Mouse (Mus musculus) midbrain, embryonic 16.5 days (tissue): ENCODE results near the gene Olfr1423. TPM values are rescaled to one million over a fixed set of nuclear protein-coding genes. Genes with fewer than 3 reads are reported as not detected.
"Not testable (repeated sequence)": the region's sequence is repeated elsewhere in the genome, so short reads cannot be mapped to it uniquely, and the experiment has no call there.

ENCODE experiments used
- ATAC-seq: fragments of 200-750 bp; cut with Nextera tagmentation; 2 replicates; pipeline ENCODE4 v1.8.0; 2017; ENCODE audit warnings: moderate TSS enrichment
- H3K27ac ChIP-seq: fragments of 300-500 bp; sonication (generic); 2 replicates; pipeline ENCODE4 v1.5.1; 2014; ENCODE audit warnings: mild to moderate bottlenecking, low read length, mixed read lengths
- H3K27me3 ChIP-seq: fragments of 300-500 bp; sonication (generic); 2 replicates; pipeline ENCODE4 v1.6.1; 2014; ENCODE audit warnings: low read depth, low read length, mixed read lengths; ENCODE audit not compliant: control insufficient read depth, insufficient read depth
- H3K36me3 ChIP-seq: fragments of 300-500 bp; sonication (generic); 2 replicates; pipeline ENCODE4 v1.6.1; 2014; ENCODE audit warnings: mild to moderate bottlenecking, low read length, moderate library complexity, mixed read lengths; ENCODE audit not compliant: control insufficient read depth, insufficient read depth
- H3K4me1 ChIP-seq: fragments of 300-500 bp; sonication (generic); 2 replicates; pipeline ENCODE4 v1.6.1; 2014; ENCODE audit warnings: mild to moderate bottlenecking, low read length, mixed read lengths; ENCODE audit not compliant: control insufficient read depth, insufficient read depth
- H3K4me2 ChIP-seq: fragments of 300-500 bp; sonication (generic); 2 replicates; pipeline ENCODE4 v1.6.1; 2014; ENCODE audit warnings: mild to moderate bottlenecking, low read length, mixed read lengths
- H3K4me3 ChIP-seq: fragments of 300-500 bp; sonication (generic); 2 replicates; pipeline ENCODE4 v1.5.1; 2014; ENCODE audit warnings: low read depth, mild to moderate bottlenecking, low read length, moderate library complexity, mixed read lengths
- H3K9ac ChIP-seq: fragments of 300-500 bp; sonication (generic); 2 replicates; pipeline ENCODE4 v1.6.1; 2014; ENCODE audit warnings: low read depth, low read length, mixed read lengths
- H3K9me3 ChIP-seq: fragments of 300-500 bp; sonication (generic); replicated peaks from 2 replicates; pipeline ENCODE4 v1.6.1; 2014; ENCODE audit warnings: mild to moderate bottlenecking, low read length, mixed read lengths; ENCODE audit not compliant: control insufficient read depth, poor library complexity, severe bottlenecking
- WGBS: fragments of 180-500 bp; shearing (Covaris S2); extraction: QIAGEN DNeasy Blood & Tissue Kit; methylation state at CpG from one replicate; pipeline ENCODE4 v1.1.7; 2014; 5-methylcytosine and 5-hydroxymethylcytosine counted together
- polyA plus RNA-seq: library from polyadenylated mRNA; unstranded; fragments of >200 nt; fragmentation: Nextera tagmentation; extraction: Ambion mirVana; gene quantifications from 2 replicates; pipeline ENCODE4 v1.2.1, GENCODE M21; 2015

Gene Olfr1423
- not detected in 2 replicates for polyA plus RNA-seq

DNA sequence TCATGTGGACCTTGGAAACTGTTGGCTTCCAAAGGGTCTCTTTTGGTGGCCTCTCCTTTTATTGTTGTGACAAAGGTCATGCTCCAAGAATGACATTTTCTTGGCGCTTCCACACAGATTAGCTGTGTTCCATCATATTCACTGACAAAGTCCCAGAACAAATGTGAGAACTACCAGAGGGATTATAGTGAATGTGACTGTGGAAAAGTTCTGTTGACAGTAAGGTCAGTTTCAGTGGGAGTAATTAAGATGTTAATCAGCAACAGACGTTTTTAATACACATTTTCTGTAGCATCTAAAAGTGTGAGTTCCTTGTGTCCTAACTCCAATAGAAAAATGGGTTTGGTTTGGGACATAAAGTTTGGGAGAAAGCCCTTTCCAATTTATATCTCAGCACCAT, at the start of gene Olfr1423:
TSS of gene Olfr1423 (minus strand) at position 101 of the 400 bp plus-strand sequence.
- H3K36me3 ChIP-seq, result no peaks in the 10 kb centered on the region
- no peak within 1 kb of the TSS for H3K27ac ChIP-seq
- no peak within 1 kb of the TSS for H3K4me2 ChIP-seq
- no peak for ATAC-seq
- no peaks in the 10 kb centered on the region for H3K27me3 ChIP-seq
- no peak within 1 kb of the TSS for H3K4me3 ChIP-seq
- no peaks in the 10 kb centered on the region for H3K4me1 ChIP-seq
- H3K9ac ChIP-seq, result no peak within 1 kb of the TSS
- 65% methylated on average over 2 of the region's 2 CpGs for WGBS
- H3K9me3 ChIP-seq, result no peaks in the 10 kb centered on the region

DNA sequence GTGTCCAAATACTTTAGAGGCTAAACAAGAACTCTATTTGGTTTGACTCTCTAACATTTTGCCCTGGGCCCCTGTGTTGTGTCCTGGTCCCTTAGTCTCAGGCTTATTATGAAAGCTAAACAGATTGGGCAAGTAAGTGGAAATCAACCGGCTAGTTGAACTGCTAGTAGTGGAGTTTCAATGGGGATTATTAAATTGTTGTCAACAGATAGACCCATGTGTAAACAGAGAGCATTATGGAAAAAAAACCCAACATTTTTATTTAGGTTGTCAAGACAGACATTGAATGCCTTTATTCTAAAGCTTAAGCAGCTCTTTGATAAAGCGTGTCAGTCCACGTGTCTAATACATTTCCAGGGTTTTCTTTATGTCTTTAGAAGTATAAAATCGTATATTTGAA, 36.5 kb upstream of the Olfr1423 start, which contains the start of gene Olfr1425:
TSS of gene Olfr1425 (minus strand) at position 101 of the 400 bp plus-strand sequence.
- not testable (repeated sequence) for H3K4me2 ChIP-seq, H3K9ac ChIP-seq, H3K4me1 ChIP-seq, H3K4me3 ChIP-seq, H3K36me3 ChIP-seq, H3K27me3 ChIP-seq, ATAC-seq, H3K9me3 ChIP-seq, H3K27ac ChIP-seq
- 80% methylated on average over 4 of the region's 4 CpGs for WGBS

DNA sequence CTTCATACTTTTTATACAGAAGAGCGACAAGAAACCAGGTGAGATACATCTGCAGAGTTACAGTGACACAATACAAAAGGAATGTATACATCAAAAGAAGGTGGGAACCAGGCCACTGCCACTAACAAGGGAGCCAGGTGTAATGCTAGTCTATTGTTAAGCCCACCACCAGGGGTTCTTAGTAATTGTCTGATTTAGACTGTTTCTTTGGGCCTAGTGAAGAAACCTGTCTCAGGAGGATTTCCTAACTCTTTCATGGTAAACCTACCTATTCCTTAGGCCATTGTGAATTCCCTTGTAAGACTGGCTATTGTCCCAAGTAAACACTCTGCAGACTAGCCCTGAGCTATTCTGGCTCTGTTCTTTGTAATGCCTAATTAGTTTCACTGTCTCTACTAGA, 28.4 kb upstream of the Olfr1423 start:
- not testable (repeated sequence) for H3K36me3 ChIP-seq, H3K4me2 ChIP-seq, H3K27me3 ChIP-seq, H3K27ac ChIP-seq, H3K4me1 ChIP-seq, ATAC-seq, H3K9me3 ChIP-seq, H3K9ac ChIP-seq, H3K4me3 ChIP-seq
- WGBS, result 81% methylated on average over 1 of the region's 1 CpGs

DNA sequence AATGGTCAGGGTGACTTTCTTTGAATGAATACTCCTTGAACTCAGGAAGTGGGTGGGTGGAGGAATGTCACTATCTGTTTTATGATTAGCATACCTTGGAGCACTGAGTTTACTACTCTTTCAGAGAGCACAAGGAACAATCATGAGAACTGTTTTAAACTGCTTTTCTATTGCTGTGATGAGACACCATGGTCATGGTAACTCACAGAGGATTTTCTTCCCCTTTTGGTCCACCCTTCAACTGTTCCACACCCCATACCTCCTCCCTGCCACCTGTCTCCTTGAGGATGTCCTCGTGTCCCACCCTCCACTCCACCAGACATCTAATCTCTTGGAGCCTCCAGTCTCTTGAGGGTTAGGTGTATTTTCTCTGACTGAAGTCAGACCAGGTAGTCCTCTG, 26.7 kb upstream of the Olfr1423 start:
- H3K4me2 ChIP-seq, H3K4me1 ChIP-seq, H3K36me3 ChIP-seq, H3K9me3 ChIP-seq, H3K27me3 ChIP-seq, H3K4me3 ChIP-seq, ATAC-seq, H3K9ac ChIP-seq, H3K27ac ChIP-seq: not testable (repeated sequence)
- 64% methylated on average over 1 of the region's 1 CpGs for WGBS

DNA sequence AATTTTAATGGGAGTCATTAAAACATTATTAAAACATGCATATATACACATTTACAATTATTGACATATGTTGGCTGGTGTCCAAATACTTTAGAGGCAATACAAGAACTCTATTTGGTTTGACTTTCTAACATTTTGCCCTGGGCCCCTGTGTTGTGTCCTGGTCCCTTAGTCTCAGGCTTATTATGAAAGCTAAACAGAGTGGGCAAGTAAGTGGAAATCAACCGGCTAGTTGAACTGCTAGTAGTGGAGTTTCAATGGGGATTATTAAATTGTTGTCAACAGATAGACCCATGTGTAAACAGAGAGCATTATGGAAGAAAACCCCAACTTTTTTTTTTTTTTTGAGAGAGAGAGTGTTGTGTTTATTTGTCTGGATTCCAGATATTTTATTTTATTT, 21.5 kb upstream of the Olfr1423 start, which contains the start of gene Olfr1424:
TSS of gene Olfr1424 (minus strand) at position 101 of the 400 bp plus-strand sequence.
- not testable (repeated sequence) for H3K4me3 ChIP-seq, H3K27ac ChIP-seq, H3K4me1 ChIP-seq, H3K36me3 ChIP-seq, H3K27me3 ChIP-seq, H3K4me2 ChIP-seq, H3K9me3 ChIP-seq, H3K9ac ChIP-seq, ATAC-seq
- 97% methylated on average over 1 of the region's 1 CpGs for WGBS

DNA sequence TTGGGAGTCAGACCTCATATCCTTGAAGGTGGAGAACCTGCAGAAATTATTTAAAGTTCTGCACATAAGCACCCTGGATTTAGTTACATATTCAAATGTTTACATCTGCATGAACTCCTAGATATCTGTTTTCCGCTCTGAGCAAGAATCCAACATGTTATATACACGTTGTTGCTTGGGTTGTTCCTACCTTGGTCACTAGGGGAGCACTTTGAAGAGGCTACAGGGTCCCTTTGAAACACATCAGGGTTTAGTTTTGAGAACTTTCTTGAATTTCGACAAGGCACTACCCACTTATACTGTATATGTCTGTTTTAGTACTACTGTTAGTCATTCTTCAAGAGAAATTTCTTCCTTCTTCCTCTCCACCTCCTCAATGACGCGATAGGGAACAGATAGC, 2.0 kb upstream of the Olfr1423 start:
- ATAC-seq, result no peak
- WGBS, result 92% methylated on average over 5 of the region's 5 CpGs
- Histone ChIP-seq H3K4me3 (no peak overlapping the region), H3K27ac (no peak overlapping the region), H3K4me2 (no peak overlapping the region), H3K9me3 (no peaks in the 10 kb centered on the region), H3K4me1 (no peaks in the 10 kb centered on the region), H3K9ac (no peak overlapping the region), H3K27me3 (no peaks in the 10 kb centered on the region), H3K36me3 (no peaks in the 10 kb centered on the region)

DNA sequence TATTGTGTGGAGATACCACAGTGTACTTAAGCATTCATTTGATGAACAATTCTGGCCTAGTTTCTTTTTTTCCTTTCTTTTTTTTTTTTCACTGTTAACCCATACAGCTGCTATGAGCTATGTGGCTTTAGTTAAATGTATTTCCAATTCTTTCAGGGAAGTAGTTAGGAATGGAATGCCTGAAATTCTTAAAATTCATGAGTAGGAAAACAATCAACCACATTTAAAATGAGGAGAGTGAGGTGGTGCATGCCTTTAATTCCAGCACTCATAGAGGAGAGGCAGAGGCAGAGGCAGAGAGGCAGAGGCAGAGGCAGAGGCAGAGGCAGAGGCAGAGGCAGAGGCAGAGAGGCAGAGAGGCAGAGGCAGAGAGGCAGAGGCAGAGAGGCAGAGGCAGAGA, 3.4 kb downstream of the Olfr1423 start:
- H3K27me3 ChIP-seq, result no peaks in the 10 kb centered on the region
- no peak overlapping the region for H3K9ac ChIP-seq
- no peaks in the 10 kb centered on the region for H3K9me3 ChIP-seq
- no peak overlapping the region for H3K4me3 ChIP-seq
- no peaks in the 10 kb centered on the region for H3K36me3 ChIP-seq
- no peak for ATAC-seq
- H3K4me1 ChIP-seq, result no peaks in the 10 kb centered on the region
- no peak overlapping the region for H3K4me2 ChIP-seq
- no peak overlapping the region for H3K27ac ChIP-seq

DNA sequence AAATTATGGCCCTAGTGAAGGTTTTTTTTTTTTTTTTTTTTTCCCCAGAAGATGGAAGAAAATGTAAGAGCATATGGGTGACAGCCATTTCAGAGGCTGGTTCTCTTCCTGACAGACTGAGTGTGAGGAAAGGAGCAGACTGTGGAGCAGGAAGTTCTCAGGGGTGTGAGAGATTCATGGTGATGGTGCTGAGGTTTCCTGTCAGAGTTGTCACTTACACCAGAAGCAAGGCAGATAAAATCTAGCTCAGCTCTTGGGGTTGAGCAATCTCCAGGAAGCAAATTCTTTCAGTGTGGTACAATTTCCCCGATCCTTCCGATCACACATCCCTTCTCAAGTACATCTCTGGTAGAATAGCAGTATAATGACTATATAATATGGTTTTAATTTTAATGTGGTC, 14.5 kb downstream of the Olfr1423 start:
- H3K4me2 ChIP-seq, result no peak overlapping the region
- ATAC-seq, result no peak
- no peak overlapping the region for H3K27ac ChIP-seq
- no peak overlapping the region for H3K9ac ChIP-seq
- WGBS, result 97% methylated on average over 2 of the region's 2 CpGs
- H3K36me3 ChIP-seq, result no peaks in the 10 kb centered on the region
- no peaks in the 10 kb centered on the region for H3K4me1 ChIP-seq
- H3K9me3 ChIP-seq, result no peaks in the 10 kb centered on the region
- no peak overlapping the region for H3K4me3 ChIP-seq
- H3K27me3 ChIP-seq, result no peaks in the 10 kb centered on the region

DNA sequence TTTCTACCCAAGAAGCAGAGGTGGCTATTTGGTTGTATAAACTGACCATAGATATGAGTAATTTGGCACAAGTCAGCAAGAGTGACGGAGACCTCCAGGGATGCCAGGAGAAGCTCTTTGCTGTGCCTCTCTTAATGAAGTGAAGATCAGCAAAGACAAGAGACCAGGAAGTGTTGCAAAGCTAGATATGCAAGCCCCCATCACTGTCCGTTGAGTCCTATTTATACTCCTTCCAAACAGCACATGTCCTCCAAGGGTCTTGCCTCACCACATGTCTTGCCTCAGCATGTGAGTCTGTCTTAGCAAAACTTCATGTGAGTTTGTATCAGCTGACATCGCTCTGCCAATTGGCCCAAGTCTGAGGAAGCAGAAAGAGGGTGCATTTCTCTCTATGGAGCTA, 15.8 kb downstream of the Olfr1423 start:
- 89% methylated on average over 3 of the region's 3 CpGs for WGBS
- ATAC-seq, result no peak
- H3K27me3 ChIP-seq, result no peaks in the 10 kb centered on the region

DNA sequence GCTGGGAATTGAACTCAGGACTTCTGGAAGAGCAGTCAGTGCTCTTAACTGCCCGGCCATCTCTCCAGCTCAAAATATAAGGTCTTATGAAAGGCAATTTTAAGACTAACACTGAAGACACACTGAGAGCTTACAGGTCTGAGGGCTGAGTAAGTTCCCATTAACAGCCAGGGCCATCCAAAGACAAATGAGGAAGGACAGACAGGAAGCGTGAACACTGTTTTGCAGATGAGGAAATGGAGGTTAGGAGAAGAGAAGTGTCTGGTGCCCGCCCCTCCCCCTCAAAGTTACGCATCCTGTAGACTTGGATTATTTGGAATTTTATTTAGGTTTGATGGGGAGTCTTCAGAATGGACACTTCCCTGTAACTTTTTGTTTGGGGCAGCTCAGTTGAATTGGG, 17.0 kb downstream of the Olfr1423 start:
- H3K9me3 ChIP-seq, result no peaks in the 10 kb centered on the region
- H3K27ac ChIP-seq, result no peak overlapping the region
- no peak overlapping the region for H3K9ac ChIP-seq
- H3K27me3 ChIP-seq, result no peaks in the 10 kb centered on the region
- no peak overlapping the region for H3K4me2 ChIP-seq
- H3K4me1 ChIP-seq, result no peaks in the 10 kb centered on the region
- ATAC-seq, result no peak
- WGBS, result 85% methylated on average over 4 of the region's 4 CpGs
- H3K36me3 ChIP-seq, result no peaks in the 10 kb centered on the region
- no peak overlapping the region for H3K4me3 ChIP-seq

More for the DNA sequence above, 15.8 kb downstream of the Olfr1423 start:
- Histone ChIP-seq H3K9ac (no peak overlapping the region), H3K27ac (no peak overlapping the region), H3K36me3 (no peaks in the 10 kb centered on the region), H3K4me2 (no peak overlapping the region), H3K9me3 (no peaks in the 10 kb centered on the region), H3K4me1 (no peaks in the 10 kb centered on the region), H3K4me3 (no peak overlapping the region)
